ENCODE assay signal across 21 mouse cellular contexts in the genomic region with DNA sequence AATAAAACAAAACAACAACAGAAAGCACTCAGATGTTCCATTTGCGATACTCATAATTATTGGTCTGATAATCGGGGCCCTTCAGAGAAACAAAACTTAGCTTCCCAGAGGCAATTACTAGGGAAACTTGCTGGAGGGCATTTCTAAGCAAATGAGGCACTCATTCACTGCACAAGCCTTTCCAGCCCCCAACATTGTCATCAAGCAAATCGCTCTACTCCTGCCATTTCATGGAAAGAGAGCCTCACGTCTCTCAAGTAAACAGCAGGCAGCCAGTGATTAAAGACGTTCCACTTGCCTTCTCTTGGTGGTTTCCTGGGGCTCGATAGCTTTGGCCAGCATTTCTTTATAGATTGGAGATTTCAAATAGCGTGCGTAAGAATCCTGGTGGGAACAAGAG.
DNase-seq lines count a peak whose midpoint lies in the region; ATAC-seq and TF ChIP-seq lines count a peak whose summit lies in the region.
"Had no signal": no experiment of that assay in that cellular context is flagged by ENCODE, and none has a peak within 500 bp of the region (broad histone marks: within the 10 kb centered on the region; RNA-seq: fewer than 3 reads in every experiment).

No protein-coding gene starts in this region.

- no peak overlapping the region for H3K9ac ChIP-seq in hindbrain, embryonic 13.5 days
- no peak overlapping the region for H3K9ac ChIP-seq in hindbrain, embryonic 12.5 days
- no peak overlapping the region for H3K9ac ChIP-seq in midbrain, embryonic 13.5 days (replicated peaks)

- DNase-seq in midbrain, embryonic 10.5 days (ENCODE audit: low spot score) = no peak
- DNase-seq in brain, embryonic 14.5 days (ENCODE audit: low read depth) = peak; percentile 80
- no peak for DNase-seq in cerebellum, postnatal 25 days
- no peak for DNase-seq in kidney, adult 11 months
- DNase-seq: adrenal gland, postnatal 10 days; B cell, adult 2 months; cerebellum, adult 9-11 months; gastrocnemius, postnatal 14 days; heart, adult 11 months; kidney, postnatal 25 days; layer of hippocampus, postnatal 36 days; lung, postnatal 4 days; right cerebral cortex, postnatal 25 days; spleen, adult 18-20 months had no signal

- no peaks in the 10 kb centered on the region for H3K9me3 ChIP-seq in hindbrain, embryonic 13.5 days
- H3K9me3 ChIP-seq in hindbrain, embryonic 12.5 days (replicated peaks) = no peaks in the 10 kb centered on the region
- H3K9me3 ChIP-seq in midbrain, embryonic 13.5 days = no peaks in the 10 kb centered on the region
- no peaks in the 10 kb centered on the region for H3K9me3 ChIP-seq in midbrain, embryonic 10.5 days (replicated peaks)
- H3K9me3 ChIP-seq: embryonic facial prominence, embryonic 10.5 days had no signal

- ATAC-seq in hindbrain, embryonic 13.5 days (ENCODE audit: low FRiP score) = no peak
- ATAC-seq in hindbrain, embryonic 12.5 days (ENCODE audit: low FRiP score) = no peak
- no peak for ATAC-seq in midbrain, embryonic 13.5 days

- no peak for TF ChIP-seq CTCF in brain, embryonic 14.5 days (IDR thresholded peaks at IDR 0.05; ENCODE audit: borderline replicate concordance, extremely low read depth, insufficient read depth, insufficient read length)

- TF ChIP-seq POLR2A in brain, embryonic 14.5 days (IDR thresholded peaks at IDR 0.05; ENCODE audit: borderline replicate concordance, extremely low read depth, insufficient read depth, insufficient read length, poor library complexity, severe bottlenecking) = no peak

- peaks cover 13% of the 10 kb centered on the region; the same call in 1 of the 2 replicates for H3K4me1 ChIP-seq in hindbrain, embryonic 13.5 days (replicated peaks)
- H3K4me1 ChIP-seq in hindbrain, embryonic 12.5 days = 0 out of 2 replicates have a peak, but pooled peaks cover 2% of the 10 kb centered on the region
- H3K4me1 ChIP-seq in midbrain, embryonic 13.5 days (replicated peaks) = peaks cover 12% of the 10 kb centered on the region; the same call in 1 of the 2 replicates
- no peaks in the 10 kb centered on the region for H3K4me1 ChIP-seq in midbrain, embryonic 10.5 days

- peak overlapping the region; percentile 19; the same call in 1 of the 2 replicates for H3K27ac ChIP-seq in hindbrain, embryonic 13.5 days
- H3K27ac ChIP-seq in hindbrain, embryonic 12.5 days = no peak overlapping the region
- H3K27ac ChIP-seq in midbrain, embryonic 13.5 days = peak overlapping the region; percentile 25; the same call in 1 of the 2 replicates
- no peak overlapping the region for H3K27ac ChIP-seq in midbrain, embryonic 10.5 days (replicated peaks)
- H3K27ac ChIP-seq: embryonic facial prominence, embryonic 10.5 days; layer of hippocampus, adult 2 months had no signal

- no peak overlapping the region for H3K4me2 ChIP-seq in hindbrain, embryonic 13.5 days
- no peak overlapping the region for H3K4me2 ChIP-seq in hindbrain, embryonic 12.5 days (replicated peaks)
- H3K4me2 ChIP-seq in midbrain, embryonic 13.5 days (replicated peaks) = no peak overlapping the region
- H3K4me2 ChIP-seq: heart, embryonic 11.5 days had no signal

- H3K4me3 ChIP-seq in hindbrain, embryonic 13.5 days = no peak overlapping the region
- H3K4me3 ChIP-seq in hindbrain, embryonic 12.5 days = no peak overlapping the region
- no peak overlapping the region for H3K4me3 ChIP-seq in midbrain, embryonic 13.5 days (replicated peaks)
- no peak overlapping the region for H3K4me3 ChIP-seq in midbrain, embryonic 10.5 days
- H3K4me3 ChIP-seq: embryonic facial prominence, embryonic 10.5 days; layer of hippocampus, adult 2 months; myocyte had no signal

- no peaks in the 10 kb centered on the region for H3K36me3 ChIP-seq in hindbrain, embryonic 13.5 days
- no peaks in the 10 kb centered on the region for H3K36me3 ChIP-seq in hindbrain, embryonic 12.5 days
- H3K36me3 ChIP-seq in midbrain, embryonic 13.5 days = 0 out of 2 replicates have a peak, but pooled peaks cover 2% of the 10 kb centered on the region
- H3K36me3 ChIP-seq in midbrain, embryonic 10.5 days = no peaks in the 10 kb centered on the region
- H3K36me3 ChIP-seq: embryonic facial prominence, embryonic 10.5 days had no signal

- 44% methylated on average over 8 of the region's 8 CpGs for WGBS in hindbrain, embryonic 13.5 days
- 46% methylated on average over 8 of the region's 8 CpGs for WGBS in hindbrain, embryonic 12.5 days
- WGBS in midbrain, embryonic 13.5 days = 45% methylated on average over 8 of the region's 8 CpGs
- WGBS in midbrain, embryonic 10.5 days = 68% methylated on average over 8 of the region's 8 CpGs

- no peaks in the 10 kb centered on the region for H3K27me3 ChIP-seq in hindbrain, embryonic 13.5 days
- H3K27me3 ChIP-seq in hindbrain, embryonic 12.5 days = no peaks in the 10 kb centered on the region
- no peaks in the 10 kb centered on the region for H3K27me3 ChIP-seq in midbrain, embryonic 13.5 days
- H3K27me3 ChIP-seq in midbrain, embryonic 10.5 days (ENCODE audit: low read depth, poor library complexity, severe bottlenecking) = no peaks in the 10 kb centered on the region

Comparison
In these comparisons a context has a peak if more than half of its experiments do, and no peak if none do; other contexts are left out.
1. H3K27ac ChIP-seq: peak in hindbrain, embryonic 13.5 days (single experiment) and midbrain, embryonic 13.5 days (single experiment); none in hindbrain, embryonic 12.5 days (single experiment) and midbrain, embryonic 10.5 days (single experiment).